Mouse (Mus musculus): Measurements from ENCODE around the gene Nkap. TPM values are rescaled to one million over a fixed set of nuclear protein-coding genes. Genes with fewer than 3 reads are reported as not detected.

The Nkap gene
- total and polyA plus RNA-seq, 2 experiments = 0.97 to 4.3 TPM

DNA sequence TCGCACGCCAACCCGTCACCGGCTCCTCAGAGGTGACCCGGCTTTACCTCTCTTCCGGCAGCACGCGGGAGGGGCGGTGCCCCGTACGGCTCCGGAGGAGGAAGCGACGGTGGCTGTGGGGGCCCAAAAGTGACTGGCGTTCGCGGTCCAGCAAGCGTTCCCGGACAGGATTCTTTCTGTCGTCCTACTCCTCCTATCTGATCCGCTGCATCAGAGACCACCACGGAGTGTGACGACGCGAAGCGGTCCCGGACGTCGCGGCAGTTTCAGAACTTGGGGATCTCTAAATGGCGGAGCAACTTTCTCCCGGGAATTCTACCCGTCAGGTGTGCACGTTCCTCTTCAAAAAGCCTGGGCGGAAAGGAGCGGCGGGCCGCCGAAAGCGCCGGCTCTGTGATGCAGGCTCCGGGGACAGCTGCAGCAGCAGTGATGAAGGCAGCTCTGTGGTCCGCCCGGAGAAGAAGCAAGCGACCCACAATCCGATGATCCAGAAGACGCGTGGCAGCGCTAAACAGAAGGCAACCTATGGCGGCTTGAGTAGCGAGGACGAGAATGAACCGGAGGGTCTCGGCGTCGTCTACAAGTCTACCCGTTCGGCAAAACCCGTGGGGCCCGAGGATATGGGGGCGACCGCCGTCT is 64.6 kb downstream of the Nkap start, which contains the start of the genes Ndufa1 and Rnf113a1:
Ndufa1 (minus strand) TSS at position 59 of the 639 bp plus-strand sequence.
Rnf113a1 (plus strand) TSS at position 141 of the 639 bp plus-strand sequence.
- DNase-seq (ENCODE audit: extremely low read depth, low read depth, low spot score) = peak; percentile 72
- under 1% methylated on average over 63 of the region's 63 CpGs for WGBS
- Histone ChIP-seq H3K79me2 (ENCODE audit: control insufficient read depth, insufficient read depth, low read length) (no peaks in the 10 kb centered on the region; the same call in 1 of the 2 replicates), H3K27me3 (ENCODE audit: control insufficient read depth, insufficient read depth, low read length) (no peaks in the 10 kb centered on the region), H3K36me3 (ENCODE audit: control insufficient read depth, insufficient read depth, low read length) (no peaks in the 10 kb centered on the region; the same call in 1 of the 2 replicates), H3K27ac (replicated peaks; ENCODE audit: insufficient read depth, low read depth, low read length) (peak within 1 kb of the TSS; percentile 46), H3K9ac (ENCODE audit: low read depth, low read length) (peak within 1 kb of the TSS; percentile 79), H3K4me1 (ENCODE audit: control insufficient read depth, insufficient read depth, low read length) (peaks cover 5% of the 10 kb centered on the region), H3K4me3 (ENCODE audit: insufficient read depth, low read depth, low read length) (peak within 1 kb of the TSS; percentile 99)
- TF ChIP-seq CTCF (IDR thresholded peaks at IDR 0.05; ENCODE audit: low read depth, low read length) (no peak), POLR2A (IDR thresholded peaks at IDR 0.05; ENCODE audit: extremely low read depth, insufficient read depth, low read length) (no peak)

DNA sequence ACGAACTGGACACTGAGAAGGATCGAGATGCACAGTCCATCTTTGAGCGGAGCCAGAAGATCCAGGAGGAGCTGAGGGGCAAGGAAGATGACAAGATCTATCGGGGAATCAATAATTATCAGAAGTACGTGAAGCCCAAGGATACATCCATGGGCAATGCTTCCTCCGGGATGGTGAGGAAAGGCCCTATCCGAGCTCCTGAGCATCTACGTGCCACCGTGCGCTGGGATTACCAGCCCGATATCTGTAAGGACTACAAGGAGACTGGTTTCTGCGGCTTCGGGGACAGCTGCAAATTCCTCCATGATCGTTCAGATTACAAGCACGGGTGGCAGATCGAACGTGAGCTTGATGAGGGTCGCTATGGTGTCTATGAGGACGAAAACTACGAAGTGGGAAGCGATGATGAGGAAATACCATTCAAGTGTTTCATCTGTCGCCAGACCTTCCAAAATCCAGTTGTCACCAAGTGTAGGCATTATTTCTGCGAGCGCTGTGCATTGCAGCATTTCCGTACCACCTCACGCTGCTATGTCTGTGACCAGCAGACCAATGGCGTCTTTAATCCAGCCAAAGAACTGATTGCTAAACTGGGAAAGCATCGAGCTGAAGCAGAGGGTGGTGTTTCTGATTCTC is 65.3 kb downstream of the Nkap start:
- peaks cover 5% of the 10 kb centered on the region for H3K4me1 ChIP-seq (ENCODE audit: control insufficient read depth, insufficient read depth, low read length)
- no peaks in the 10 kb centered on the region; the same call in 1 of the 2 replicates for H3K79me2 ChIP-seq (ENCODE audit: control insufficient read depth, insufficient read depth, low read length)
- DNase-seq (ENCODE audit: extremely low read depth, low read depth, low spot score) = no peak
- no peak overlapping the region for H3K27ac ChIP-seq (replicated peaks; ENCODE audit: insufficient read depth, low read depth, low read length)
- H3K4me3 ChIP-seq (ENCODE audit: insufficient read depth, low read depth, low read length) = peak overlapping the region; percentile 99
- no peaks in the 10 kb centered on the region for H3K27me3 ChIP-seq (ENCODE audit: control insufficient read depth, insufficient read depth, low read length)
- no peaks in the 10 kb centered on the region; the same call in 1 of the 2 replicates for H3K36me3 ChIP-seq (ENCODE audit: control insufficient read depth, insufficient read depth, low read length)
- 9% methylated on average over 28 of the region's 28 CpGs for WGBS
- peak overlapping the region; percentile 78 for H3K9ac ChIP-seq (ENCODE audit: low read depth, low read length)
- TF ChIP-seq POLR2A (IDR thresholded peaks at IDR 0.05; ENCODE audit: extremely low read depth, insufficient read depth, low read length) = no peak
- TF ChIP-seq CTCF (IDR thresholded peaks at IDR 0.05; ENCODE audit: low read depth, low read length) = no peak

DNA sequence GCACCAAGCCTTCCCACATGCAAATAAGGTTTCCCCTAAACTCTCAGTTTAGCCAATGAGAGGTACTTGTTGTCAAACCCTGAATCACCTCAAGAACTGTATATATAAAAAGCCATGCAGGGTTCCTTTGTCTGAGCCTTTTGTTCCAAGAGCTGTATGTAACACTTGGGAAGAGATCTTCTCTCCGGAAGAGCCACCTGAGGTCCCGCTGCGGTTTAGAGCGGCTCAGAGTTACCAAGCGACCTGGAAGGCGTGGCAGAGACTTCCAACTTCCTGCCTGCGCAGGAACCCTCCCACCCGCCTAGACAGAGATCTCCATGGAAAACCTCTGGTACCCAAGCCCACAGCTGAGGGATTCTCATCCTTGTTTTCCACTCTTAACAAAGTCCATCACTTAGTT is 72.1 kb downstream of the Nkap start:
- H3K4me1 ChIP-seq (ENCODE audit: control insufficient read depth, insufficient read depth, low read length) = no peaks in the 10 kb centered on the region
- H3K9ac ChIP-seq (ENCODE audit: low read depth, low read length) = no peak overlapping the region
- no peak overlapping the region for H3K4me3 ChIP-seq (ENCODE audit: insufficient read depth, low read depth, low read length)
- no peak for DNase-seq (ENCODE audit: extremely low read depth, low read depth, low spot score)
- TF ChIP-seq CTCF (IDR thresholded peaks at IDR 0.05; ENCODE audit: low read depth, low read length) = no peak
- TF ChIP-seq POLR2A (IDR thresholded peaks at IDR 0.05; ENCODE audit: extremely low read depth, insufficient read depth, low read length) = no peak
- H3K36me3 ChIP-seq (ENCODE audit: control insufficient read depth, insufficient read depth, low read length) = no peaks in the 10 kb centered on the region
- H3K27ac ChIP-seq (replicated peaks; ENCODE audit: insufficient read depth, low read depth, low read length) = no peak overlapping the region
- WGBS = 71% methylated on average over 8 of the region's 8 CpGs
- no peaks in the 10 kb centered on the region for H3K27me3 ChIP-seq (ENCODE audit: control insufficient read depth, insufficient read depth, low read length)
- H3K79me2 ChIP-seq (ENCODE audit: control insufficient read depth, insufficient read depth, low read length) = no peaks in the 10 kb centered on the region

Other genes starting within 250 kb of the Nkap start
- 1.5 and 1.6 TPM in 2 replicates for gene Nkrf, start 223.9 kb upstream of the Nkap start, total RNA-seq (2014; rRNA removed)
- gene Nkrf, start 223.9 kb upstream of the Nkap start, polyA plus RNA-seq (2012; rRNA removed) = 0.39 TPM in 2 replicates
- 0.55 and 1.9 TPM in 2 replicates for gene Sept6, start 135.0 kb upstream of the Nkap start, total RNA-seq (2014; rRNA removed)
- 1.1 and 1.2 TPM in 2 replicates for gene Sept6, start 135.0 kb upstream of the Nkap start, polyA plus RNA-seq (2012; rRNA removed)
- gene Sowahd, start 78.0 kb upstream of the Nkap start, total RNA-seq (2014; rRNA removed) = not detected in 2 replicates
- not detected in 2 replicates for gene Sowahd, start 78.0 kb upstream of the Nkap start, polyA plus RNA-seq (2012; rRNA removed)
- gene Rpl39, start 41.4 kb upstream of the Nkap start, total RNA-seq (2014; rRNA removed) = 175 and 207 TPM in 2 replicates
- gene Rpl39, start 41.4 kb upstream of the Nkap start, polyA plus RNA-seq (2012; rRNA removed) = 35.1 and 37.0 TPM in 2 replicates
- 4.6 and 5.7 TPM in 2 replicates for gene Upf3b, start 16.5 kb upstream of the Nkap start, total RNA-seq (2014; rRNA removed)
- 1.4 and 2.2 TPM in 2 replicates for gene Upf3b, start 16.5 kb upstream of the Nkap start, polyA plus RNA-seq (2012; rRNA removed)
- gene Akap14, start 42.0 kb downstream of the Nkap start, total RNA-seq (2014; rRNA removed) = not detected in 2 replicates
- not detected in 2 replicates for gene Akap14, start 42.0 kb downstream of the Nkap start, polyA plus RNA-seq (2012; rRNA removed)
- 297 and 311 TPM in 2 replicates for gene Ndufa1, start 64.4 kb downstream of the Nkap start, total RNA-seq (2014; rRNA removed)
- gene Ndufa1, start 64.4 kb downstream of the Nkap start, polyA plus RNA-seq (2012; rRNA removed) = 260 and 276 TPM in 2 replicates
- gene Rnf113a1, start 64.5 kb downstream of the Nkap start, total RNA-seq (2014; rRNA removed) = 0.87 and 1.1 TPM in 2 replicates
- 1.4 and 1.7 TPM in 2 replicates for gene Rnf113a1, start 64.5 kb downstream of the Nkap start, polyA plus RNA-seq (2012; rRNA removed)
- gene Gm9, start 84.2 kb downstream of the Nkap start, total RNA-seq (2014; rRNA removed) = not detected in 2 replicates
- gene Gm9, start 84.2 kb downstream of the Nkap start, polyA plus RNA-seq (2012; rRNA removed) = not detected in 2 replicates
- not detected in 2 replicates for gene Rhox1, start 95.5 kb downstream of the Nkap start, total RNA-seq (2014; rRNA removed)
- gene Rhox1, start 95.5 kb downstream of the Nkap start, polyA plus RNA-seq (2012; rRNA removed) = not detected in 2 replicates
- not detected in 2 replicates for gene Rhox2a, start 118.2 kb downstream of the Nkap start, total RNA-seq (2014; rRNA removed)
- not detected in 2 replicates for gene Rhox2a, start 118.2 kb downstream of the Nkap start, polyA plus RNA-seq (2012; rRNA removed)
- not detected in 2 replicates for gene Rhox3a, start 123.1 kb downstream of the Nkap start, total RNA-seq (2014; rRNA removed)
- not detected in 2 replicates for gene Rhox3a, start 123.1 kb downstream of the Nkap start, polyA plus RNA-seq (2012; rRNA removed)
- not detected in 2 replicates for gene Rhox4a, start 138.5 kb downstream of the Nkap start, total RNA-seq (2014; rRNA removed)
- not detected in 2 replicates for gene Rhox4a, start 138.5 kb downstream of the Nkap start, polyA plus RNA-seq (2012; rRNA removed)